Mouse (Mus musculus): Measurements from ENCODE around the gene Foxo1.

Gene Foxo1

DNA sequence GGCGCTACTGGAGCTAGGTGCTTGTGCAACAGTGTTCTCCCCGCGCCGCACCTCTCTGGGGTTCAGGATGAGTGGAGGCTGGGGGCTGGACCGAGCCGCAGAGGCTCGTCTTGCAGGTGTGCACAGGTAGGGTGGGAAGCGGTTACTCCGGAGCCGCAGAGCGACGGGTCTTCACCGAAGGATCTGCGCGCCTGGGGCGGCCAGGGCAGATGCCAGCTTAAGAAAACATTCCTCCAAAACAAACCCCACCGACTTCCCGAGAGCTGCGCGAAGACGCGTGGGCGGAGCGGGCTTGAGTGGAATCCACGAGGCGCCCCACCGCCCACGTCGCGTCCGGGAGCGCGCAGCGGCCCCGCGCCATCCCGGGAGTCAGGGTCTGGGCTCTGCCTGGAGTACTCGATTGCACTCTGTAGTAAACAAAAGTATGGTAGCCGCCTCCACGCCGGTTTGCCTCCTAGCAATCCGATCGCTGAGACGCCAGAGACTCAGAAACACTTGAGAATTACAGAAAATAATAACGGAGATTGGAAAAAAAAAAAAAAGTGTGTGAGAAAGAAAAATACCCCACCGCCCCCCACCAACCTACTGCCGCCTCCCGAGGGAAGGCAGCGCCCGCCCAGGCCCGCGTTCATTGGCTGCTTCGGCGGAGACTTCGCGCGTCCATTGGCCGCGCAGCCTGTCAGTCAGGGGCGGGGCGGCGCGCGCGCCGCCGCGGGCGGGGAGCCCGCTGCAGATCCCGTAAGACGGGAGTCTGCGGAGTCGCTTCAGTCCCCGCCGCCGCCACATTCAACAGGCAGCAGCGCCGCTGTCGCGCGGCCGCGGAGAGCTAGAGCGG is at the start of gene Foxo1:
TSS of gene Foxo1 (plus strand) at position 685 of the 835 bp plus-strand sequence.
- peak; percentile 96 to 97 for DNase-seq

DNA sequence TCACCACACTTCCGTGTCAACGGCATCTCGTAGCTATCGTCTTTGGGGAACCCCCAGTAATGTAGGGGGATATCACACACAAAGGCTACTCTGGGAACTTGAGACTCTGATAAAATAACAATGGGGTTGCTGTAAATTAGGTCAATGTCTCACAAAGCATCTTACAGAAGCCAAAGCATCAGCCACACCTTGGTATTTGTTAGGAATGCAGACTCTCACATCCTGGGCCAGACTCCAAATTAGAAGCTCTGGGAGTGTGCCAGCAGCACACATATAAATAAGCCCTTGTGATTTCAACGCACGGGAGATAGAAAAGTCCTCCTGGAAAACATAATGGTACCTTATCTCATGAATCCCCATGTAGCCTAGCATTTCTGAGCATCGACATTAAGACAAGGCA is 49.3 kb upstream of the Foxo1 start:
- no peak for DNase-seq

DNA sequence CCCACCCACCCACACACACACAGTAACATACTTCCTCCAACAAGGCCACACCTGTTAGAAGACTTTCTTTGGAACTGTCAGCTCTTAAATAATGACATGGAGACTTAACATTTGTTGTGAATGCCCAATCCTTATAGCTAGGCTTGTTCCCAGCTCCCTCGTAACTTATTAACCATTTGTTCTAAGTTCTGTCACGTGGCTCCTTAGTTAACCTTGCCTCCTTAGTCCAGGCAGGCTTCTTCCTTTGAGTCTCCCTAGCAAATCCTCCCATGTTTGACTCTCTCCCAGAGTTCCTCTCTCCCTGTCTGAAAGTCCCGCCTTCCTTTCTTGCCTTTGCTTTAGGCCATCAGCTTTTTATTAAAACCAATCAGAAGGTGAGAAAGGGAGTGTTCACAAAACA is 47.1 kb upstream of the Foxo1 start:
- no peak for DNase-seq

DNA sequence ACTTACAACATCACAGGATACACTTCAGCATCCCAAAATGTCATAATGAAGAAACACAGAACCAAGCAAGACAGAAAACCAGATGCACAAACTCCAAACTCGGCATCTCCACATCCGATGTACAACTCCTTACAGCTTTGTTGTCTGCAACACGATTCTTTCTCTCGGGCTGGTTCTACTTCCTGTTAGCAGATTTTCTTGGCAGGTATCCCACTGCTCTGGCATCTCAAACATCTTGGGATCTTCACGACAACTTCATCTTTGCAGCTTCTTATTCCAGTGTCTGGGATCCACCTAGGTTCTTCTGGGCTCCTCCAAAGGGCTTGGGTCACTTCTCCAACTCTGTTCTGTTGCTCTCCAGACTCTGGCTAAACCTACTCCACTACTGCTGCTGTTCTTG is 46.2 kb upstream of the Foxo1 start:
- DNase-seq: no peak

DNA sequence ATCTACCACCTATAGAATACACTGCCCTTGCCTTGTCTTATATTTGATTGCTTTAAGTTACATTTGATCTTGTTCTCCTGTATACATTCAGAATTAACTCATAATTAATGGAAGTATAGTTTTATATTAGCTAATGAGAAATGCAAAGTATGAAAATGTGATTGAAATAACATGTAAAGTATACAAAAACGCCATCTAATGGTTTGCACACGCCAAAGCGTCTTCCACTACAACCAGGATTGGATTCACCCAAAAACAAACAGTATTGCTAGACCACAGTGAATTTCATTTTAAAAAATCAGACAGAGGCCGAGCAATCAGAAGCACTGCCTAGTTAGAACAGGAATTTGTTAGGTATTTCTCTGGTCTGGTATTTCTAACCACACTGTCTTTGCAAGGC is 31.6 kb upstream of the Foxo1 start:
- DNase-seq: no peak

DNA sequence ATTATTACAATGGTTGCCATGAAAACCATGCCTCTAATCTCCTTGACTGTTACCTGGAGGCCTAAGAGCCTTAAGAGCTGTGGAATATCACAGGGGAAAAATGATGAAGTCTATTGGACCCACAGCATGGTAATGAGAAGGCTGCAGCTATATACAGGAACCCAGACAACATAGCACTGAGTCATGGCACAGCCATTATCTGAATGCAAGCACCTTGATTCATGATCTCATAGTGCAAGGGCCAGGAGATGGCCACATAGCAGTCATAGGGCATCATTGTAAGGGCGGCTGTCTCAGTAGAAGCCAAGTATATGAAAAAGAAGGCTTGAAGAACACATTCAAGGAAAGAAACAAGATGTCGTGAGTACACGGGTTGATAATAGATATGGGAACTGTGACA is 31.0 kb upstream of the Foxo1 start:
- no peak for DNase-seq

DNA sequence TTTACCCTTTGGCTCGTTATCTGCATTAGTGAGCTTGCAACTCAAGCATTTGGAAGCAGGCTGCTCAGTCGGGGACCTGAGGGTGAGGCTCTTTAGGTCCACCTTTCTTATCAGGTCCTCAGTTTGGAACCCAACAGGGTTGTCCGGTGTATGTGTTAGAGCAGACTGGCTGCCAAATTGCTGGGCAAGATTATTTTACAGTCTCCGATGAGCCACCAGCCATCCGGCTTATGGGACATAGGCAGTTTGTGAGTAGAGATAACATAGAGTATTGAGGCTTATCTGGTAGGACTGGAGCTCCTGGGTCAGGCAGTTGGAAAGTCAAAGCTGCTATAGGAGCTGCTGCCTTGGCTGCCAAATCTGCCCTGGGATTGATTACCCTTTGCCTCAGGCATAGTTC is 27.1 kb upstream of the Foxo1 start:
- no peak for DNase-seq

DNA sequence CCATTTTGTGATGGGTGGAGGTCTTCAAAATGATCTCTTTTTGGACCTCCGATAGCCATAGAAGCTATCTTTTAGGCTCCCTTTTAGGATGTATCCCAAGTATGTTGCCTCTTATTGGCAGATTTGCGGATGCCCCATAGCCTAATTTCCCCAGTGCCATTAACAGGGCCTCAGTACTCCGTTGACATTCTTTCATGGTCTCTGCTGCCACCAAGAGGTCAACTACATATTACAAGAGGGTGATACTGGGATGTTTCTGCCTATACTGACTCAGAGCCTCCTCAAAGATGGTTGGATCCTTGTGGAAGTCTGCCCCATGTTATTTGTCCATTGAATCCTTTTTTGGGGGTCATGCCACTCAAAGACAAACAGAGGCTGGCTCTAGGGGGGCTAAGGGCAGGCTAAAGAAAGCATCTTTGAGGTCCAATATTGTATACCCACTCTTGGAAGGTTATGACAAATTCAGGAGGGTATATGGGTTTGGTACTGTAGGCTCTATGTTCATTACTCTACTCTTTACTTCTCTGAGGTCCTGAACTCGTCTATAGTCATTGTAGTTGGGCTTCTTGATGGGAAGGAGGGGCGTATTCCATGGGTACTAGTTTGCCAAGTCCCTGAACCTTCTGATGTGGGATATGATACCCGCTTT is 25.6 kb upstream of the Foxo1 start:
- DNase-seq: peak; percentile 93 to 94

DNA sequence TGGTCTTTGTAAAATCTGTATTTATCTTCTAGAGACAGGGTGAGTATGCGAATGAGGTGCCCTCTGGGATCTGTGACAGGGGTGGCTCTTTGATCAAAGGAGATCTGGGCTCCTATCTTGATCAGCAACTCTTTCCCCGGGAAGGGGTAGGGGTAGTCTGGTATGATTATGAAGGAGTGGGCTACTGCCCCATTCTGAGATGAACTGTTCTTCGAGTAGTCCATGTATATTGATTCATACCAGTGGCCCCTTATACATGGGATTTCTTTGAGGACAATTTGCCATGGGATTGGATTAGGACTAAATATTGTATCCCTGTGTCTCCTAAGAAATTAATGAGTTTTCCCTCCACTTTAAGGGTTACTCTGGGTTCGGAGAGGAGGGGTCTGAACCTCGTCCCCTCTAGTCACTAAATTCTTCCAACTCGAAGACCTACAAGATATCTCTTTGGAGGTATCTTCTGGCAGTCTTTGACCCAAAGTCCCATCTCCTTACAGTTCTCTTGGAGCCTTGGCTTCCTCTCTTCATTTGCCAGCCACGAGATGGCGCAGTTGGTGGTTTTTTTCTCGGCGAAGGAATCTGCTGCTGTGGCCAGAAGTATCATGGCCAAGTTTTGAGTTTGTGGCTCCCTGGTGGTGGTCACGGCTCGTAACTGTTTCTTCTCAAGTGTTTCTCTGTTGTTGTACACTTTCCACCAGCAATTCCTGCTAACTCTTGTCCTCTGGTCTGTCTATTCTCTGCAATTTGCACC is 24.7 kb upstream of the Foxo1 start:
- DNase-seq: peak; percentile 52 to 67

DNA sequence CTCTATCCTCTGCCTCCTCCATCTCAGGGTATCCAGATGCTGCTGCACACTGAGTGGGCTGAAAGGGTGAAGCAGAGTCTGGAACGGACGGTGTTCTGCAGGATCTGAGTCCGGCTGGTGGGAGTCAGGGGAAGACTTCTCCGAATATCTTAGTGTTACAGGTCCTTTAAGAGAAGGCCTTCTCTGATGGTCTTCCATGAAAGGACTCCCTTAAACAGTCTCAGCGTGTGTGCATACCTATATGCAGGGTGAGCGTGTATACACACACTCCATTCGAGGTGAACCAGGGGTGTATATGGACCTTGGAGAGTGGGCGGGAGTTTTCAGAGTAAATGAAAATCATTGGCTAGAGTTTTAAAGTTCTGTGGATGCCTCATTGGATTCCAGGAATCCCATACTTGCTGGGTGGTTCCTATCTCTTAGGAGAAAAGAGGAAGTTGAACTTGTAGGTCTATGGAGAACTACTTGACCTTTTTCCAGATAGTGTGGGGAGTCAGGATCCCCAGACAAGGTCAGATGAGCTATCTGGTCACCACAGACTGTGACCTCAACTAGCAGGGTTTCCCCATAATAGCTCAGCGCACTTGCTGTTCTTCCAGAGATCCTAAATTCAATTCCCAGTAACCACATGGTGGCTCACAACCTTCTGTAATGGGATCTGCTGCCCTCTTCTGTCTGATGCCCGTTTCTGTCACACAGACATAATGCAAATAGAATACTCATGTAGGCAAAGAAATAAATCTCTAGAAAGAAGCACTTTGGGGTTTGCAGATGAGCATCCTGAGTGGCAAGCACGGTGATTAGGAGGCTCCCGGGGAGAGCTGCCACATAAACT is 21.9 kb upstream of the Foxo1 start:
- no peak for DNase-seq

DNA sequence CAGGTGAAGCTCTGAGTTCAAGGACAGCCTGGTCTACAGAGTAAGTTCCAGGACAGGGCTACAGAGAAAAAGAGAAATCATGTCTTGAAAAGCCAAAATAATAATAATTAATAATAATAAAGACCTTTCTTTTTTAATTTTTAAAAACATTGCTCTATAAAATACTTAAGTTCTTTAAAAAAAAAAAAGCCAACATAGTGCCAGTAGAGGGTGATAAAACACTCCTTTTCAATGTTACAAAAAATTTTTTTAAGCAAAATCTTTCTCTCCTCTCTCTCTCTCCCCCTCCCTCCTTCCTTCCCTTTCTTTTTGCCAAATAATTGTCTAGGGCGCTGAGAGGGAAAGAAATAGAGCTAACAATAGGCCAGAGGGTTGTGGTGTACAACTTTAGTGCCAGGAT is 17.0 kb upstream of the Foxo1 start:
- no peak for DNase-seq

DNA sequence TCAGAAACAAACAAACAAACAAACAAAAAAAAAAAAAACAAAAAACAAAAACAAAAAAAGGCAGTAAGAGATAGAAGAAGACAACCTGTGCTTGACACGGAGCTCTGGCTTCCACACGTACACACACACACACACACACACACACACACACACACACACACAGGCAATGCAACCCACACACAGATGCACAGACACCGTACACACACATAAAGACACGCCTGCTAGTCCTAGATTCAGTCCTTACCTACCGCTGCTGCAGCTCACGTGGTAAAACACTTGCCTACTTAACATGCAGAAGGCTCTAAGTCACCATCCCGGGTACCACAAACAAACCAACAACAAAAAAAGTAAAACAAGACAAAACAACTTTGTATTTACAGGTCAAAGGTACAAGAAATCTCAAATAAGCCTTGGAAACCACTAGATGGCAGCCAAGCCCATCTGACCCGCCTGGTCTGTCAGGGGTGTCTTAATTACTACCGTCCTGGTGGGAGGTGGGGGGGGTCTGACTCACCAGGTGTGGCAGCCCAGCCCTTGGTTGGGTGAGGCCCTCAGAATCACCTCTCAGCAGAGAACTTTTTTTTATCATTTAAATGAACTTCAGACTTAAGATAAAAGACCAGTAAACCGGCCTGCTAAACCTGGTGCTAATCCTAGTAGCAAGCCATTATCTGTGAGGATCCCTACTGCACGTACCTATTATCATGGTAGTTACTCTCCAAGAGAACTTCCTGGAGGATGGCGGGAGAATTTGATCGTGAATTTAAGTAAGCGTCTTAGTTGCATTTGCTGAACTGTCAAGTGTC is 14.3 kb upstream of the Foxo1 start:
- DNase-seq: peak; percentile 44 to 56

DNA sequence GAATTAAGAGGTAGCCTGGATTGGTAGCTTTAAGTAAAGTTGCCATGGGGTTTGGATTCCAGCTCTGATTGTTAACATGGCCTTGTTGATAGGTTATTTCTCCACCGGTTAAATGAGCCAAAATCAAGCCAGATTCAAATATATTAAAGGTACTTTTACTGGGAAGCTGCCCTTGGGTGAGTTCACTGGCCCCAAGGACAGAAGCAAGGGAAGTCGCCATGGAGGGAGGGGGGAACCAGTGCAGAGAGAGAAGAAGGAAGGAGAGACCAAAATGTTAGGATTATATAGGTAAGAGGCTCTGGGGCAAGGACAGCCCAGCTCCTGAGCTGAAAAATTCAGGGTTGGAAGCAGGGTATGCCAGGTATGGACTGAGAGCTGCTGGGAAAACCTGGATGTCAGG is 13.6 kb upstream of the Foxo1 start:
- DNase-seq: no peak

DNA sequence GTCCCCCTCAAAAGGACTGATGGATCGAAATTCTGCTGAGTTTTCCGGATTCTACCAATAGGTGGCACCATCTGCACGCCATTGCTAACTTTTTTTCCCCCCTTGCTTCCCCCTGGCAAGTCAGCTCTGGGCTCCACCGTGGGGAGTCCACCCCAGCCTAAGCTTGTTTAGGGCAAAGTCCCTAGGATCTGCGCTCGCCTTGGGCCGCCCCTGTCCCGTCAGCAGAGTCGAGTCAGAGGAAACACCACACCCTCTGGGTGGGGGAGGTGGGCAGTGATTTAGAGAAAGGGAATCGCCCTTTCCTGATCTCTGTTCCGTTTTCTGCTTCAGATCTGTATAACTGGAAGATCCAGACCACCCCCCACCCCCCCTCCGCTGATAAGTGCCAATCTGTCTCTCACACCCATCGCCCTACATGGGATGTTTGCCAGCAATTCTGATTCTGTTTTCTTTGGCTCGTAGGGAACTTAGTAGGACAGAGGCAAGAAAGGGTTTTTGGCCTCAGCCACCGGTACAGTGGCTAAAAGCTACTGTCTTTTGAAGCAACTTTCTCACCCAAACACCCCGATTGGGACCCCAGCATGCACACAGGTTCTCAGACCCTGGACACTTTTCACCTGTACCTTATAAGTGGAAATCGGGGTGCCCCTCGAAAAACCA is 10.2 kb upstream of the Foxo1 start:
- DNase-seq: peak; percentile 71 to 74

DNA sequence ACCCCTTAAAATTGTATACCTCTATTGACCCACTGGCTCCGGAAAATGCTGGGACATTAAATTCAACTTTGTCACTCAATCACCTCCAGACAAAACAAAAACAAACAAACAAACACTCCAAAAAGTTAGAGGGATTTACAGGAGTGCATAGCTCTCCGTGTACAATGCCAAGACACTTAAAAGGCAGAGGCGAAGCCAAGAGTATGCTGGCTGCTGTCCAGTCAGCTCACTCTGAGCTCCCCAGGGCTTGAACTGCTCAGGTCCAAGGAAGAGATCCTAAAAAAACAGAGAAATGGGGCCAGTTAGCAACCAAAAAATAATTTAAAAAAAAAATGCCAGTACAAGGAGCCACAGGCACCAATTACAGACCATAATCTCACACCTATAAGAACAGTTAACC is 9.6 kb upstream of the Foxo1 start:
- peak; percentile 48 to 71 for DNase-seq

DNA sequence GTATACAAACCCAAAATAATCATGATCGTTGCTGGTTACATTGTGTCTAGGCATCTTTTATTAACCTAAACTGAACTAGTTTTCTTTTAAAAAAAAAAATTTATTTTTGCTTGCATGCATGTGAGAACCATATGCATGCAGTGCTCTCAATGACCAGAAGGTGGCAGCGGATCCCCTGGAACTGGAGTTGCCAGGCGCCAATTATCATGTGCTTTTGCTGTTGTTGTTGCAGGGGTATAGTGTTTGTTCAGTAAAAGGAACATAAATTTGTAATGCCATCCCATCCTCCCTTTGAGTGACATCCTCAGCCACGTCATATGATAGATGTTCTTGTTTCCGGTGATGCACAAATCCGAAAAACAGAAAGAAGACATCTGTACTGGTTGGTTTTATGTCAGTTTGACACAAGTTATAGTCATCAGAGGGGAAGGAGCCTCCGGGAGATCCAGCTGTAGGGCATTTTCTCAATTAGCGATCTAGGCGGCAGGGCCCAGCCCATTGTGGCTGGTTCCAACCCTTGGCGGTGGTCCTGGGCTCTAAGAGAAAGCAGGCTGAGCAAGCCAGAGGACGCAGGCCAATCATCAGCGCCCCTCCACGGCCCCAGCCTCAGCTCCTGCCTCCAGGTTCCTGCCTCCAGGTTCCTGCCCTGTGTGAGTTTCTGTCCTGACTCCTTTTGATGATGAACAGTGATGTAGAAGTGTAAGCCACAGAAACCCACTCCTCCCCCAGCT is 5.5 kb upstream of the Foxo1 start:
- DNase-seq: peak; percentile 89 to 93

DNA sequence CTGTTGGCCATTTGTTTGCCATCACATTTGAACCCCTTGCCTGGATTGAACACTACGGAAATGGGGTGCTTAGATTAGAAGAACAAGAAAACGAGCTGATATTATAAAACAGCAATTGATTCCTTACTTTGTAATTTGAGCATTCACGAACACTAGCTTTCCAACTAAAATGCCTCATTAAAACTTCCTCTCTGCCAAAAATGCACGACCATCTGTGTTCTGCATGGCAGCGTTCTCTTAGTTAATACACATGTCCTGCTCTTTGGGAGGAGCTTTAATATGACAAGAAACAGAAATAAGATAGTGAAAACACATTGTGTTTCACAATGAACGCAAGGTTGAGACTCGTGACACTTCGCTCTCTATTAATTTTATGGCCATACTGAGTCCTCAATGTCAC is 3.8 kb upstream of the Foxo1 start:
- DNase-seq: no peak

DNA sequence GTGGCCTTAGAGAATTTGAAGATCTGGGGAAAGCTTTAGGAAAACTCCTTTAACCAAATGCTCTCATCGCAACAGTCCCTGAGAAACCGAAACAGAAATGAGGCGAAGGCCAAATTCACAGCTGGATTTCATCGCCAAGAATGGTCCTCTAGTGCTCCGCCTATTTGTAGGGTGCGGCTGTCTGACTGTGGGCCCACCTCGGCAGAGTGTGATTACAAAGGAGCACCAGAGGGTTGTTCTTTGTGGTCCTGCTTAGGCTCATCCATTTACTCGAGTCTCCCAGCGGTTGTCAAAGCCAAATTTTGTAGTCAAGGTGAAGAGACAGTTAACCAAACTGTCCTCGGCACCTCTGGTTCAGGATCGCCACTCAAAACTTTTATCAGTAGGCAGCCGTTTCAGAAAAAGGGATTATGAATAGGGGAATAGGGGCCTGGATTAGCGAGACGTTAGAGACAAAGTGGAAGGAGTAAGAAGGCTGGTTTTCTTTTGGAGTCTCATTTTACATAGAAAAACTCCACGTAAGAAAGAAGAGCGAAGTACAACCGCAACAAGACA is 1.5 kb upstream of the Foxo1 start:
- DNase-seq: no peak

DNA sequence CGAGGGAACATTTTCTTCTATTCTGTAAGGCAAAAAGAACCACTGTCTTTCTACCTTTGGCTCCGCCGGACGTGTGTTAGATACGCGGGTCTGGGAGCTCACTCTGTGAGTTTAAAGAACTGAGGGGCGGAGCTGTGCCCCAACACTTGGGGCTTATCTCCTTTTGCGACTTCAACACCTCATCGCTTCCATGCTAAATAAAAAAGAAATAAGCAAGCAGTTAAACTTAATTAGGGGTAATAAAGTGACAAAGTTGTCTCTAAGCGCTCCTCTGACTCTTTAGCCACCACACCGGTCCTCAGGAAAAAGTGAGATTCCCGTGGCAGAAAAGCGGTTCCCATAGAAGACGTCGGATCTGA is 864 bp upstream of the Foxo1 start:
- no peak for DNase-seq

DNA sequence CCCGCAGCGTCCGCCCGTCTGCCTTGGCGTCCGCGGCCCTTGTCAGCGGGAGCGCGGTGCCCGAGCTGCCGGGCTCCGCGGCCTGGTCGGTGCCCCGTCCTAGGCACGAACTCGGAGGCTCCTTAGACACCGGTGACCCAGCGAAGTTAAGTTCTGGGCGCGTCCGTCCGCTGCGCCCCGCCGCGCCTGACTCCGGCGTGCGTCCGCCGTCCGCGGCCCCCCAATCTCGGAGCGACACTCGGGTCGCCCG is 276 bp downstream of the Foxo1 start:
- DNase-seq: no peak

All from cerebellum, postnatal 14 days (tissue).